Mouse (Mus musculus) liver, embryonic 15.5 days (tissue): Measurements from ENCODE around the gene Skil. TPM values are rescaled to one million over a fixed set of nuclear protein-coding genes. Genes with fewer than 3 reads are reported as not detected.

Source experiments
- ATAC-seq: fragments of 200-750 bp; cut with Nextera tagmentation; 2 replicates; pipeline ENCODE4 v1.8.0; 2017; ENCODE audit warnings: moderate number of reproducible peaks, mild to moderate bottlenecking, moderate library complexity; ENCODE audit not compliant: insufficient read depth
- H3K27ac ChIP-seq: fragments of 300-500 bp; sonication (generic); replicated peaks from 2 replicates; pipeline ENCODE4 v1.5.1; 2015; ENCODE audit warnings: mild to moderate bottlenecking, inconsistent platforms
- H3K27me3 ChIP-seq: fragments of 300-500 bp; sonication (generic); 2 replicates; pipeline ENCODE4 v1.6.1; 2015; ENCODE audit warnings: mild to moderate bottlenecking, inconsistent platforms
- H3K36me3 ChIP-seq: fragments of 300-500 bp; sonication (generic); replicated peaks from 2 replicates; pipeline ENCODE4 v1.6.1; 2015; ENCODE audit warnings: moderate library complexity, mild to moderate bottlenecking, inconsistent platforms
- H3K4me1 ChIP-seq: fragments of 300-500 bp; sonication (generic); replicated peaks from 2 replicates; pipeline ENCODE4 v1.6.1; 2015; ENCODE audit warnings: inconsistent platforms
- H3K4me2 ChIP-seq: fragments of 300-500 bp; sonication (generic); 2 replicates; pipeline ENCODE4 v1.6.1; 2015; ENCODE audit warnings: moderate library complexity, mild to moderate bottlenecking, inconsistent platforms
- H3K4me3 ChIP-seq: fragments of 300-500 bp; sonication (generic); replicated peaks from 2 replicates; pipeline ENCODE4 v1.5.1; 2015; ENCODE audit warnings: mild to moderate bottlenecking, inconsistent platforms
- H3K9ac ChIP-seq: fragments of 300-500 bp; sonication (generic); 2 replicates; pipeline ENCODE4 v1.6.1; 2015; ENCODE audit warnings: moderate library complexity, mild to moderate bottlenecking, inconsistent platforms
- H3K9me3 ChIP-seq: fragments of 300-500 bp; sonication (generic); replicated peaks from 2 replicates; pipeline ENCODE4 v1.6.1; 2016; ENCODE audit warnings: inconsistent platforms
- WGBS: fragments of 180-500 bp; shearing (Covaris S2); methylation state at CpG from one replicate; pipeline ENCODE4 v1.1.7; 2015; ENCODE audit warnings: mixed read lengths; ENCODE audit not compliant: insufficient replicate concordance; 5-methylcytosine and 5-hydroxymethylcytosine counted together
- polyA plus RNA-seq: library from polyadenylated mRNA; unstranded; fragments of >200 nt; fragmentation: Nextera tagmentation; extraction: Ambion mirVana; gene quantifications from 2 replicates; pipeline ENCODE4 v1.2.1, GENCODE M21; 2015

Gene Skil
- polyA plus RNA-seq, 1 experiment from 2014 or later: 4.3 TPM

GRCm38 (mm10) chr3:31061103-31061785 is 33.6 kb upstream of the Skil start:
- no peaks in the 10 kb centered on the region for H3K27me3 ChIP-seq
- no peaks in the 10 kb centered on the region for H3K36me3 ChIP-seq
- peaks cover 15% of the 10 kb centered on the region for H3K4me1 ChIP-seq
- H3K9ac ChIP-seq: 0 out of 2 replicates have a peak overlapping the region, but pooled peaks have one; percentile 4
- H3K4me2 ChIP-seq: peak overlapping the region; percentile 57
- WGBS: 16% methylated on average over 20 of the region's 20 CpGs
- H3K27ac ChIP-seq: no peak overlapping the region
- H3K9me3 ChIP-seq: no peaks in the 10 kb centered on the region
- ATAC-seq: no peak
- H3K4me3 ChIP-seq: peak overlapping the region; percentile 28

GRCm38 (mm10) chr3:31061786-31062120 is 33.1 kb upstream of the Skil start:
- Histone ChIP-seq H3K9ac (0 out of 2 replicates have a peak overlapping the region, but pooled peaks have one; percentile 4), H3K27me3 (no peaks in the 10 kb centered on the region), H3K9me3 (no peaks in the 10 kb centered on the region), H3K27ac (no peak overlapping the region), H3K4me2 (peak overlapping the region; percentile 57), H3K4me3 (peak overlapping the region; percentile 28), H3K4me1 (peaks cover 12% of the 10 kb centered on the region), H3K36me3 (no peaks in the 10 kb centered on the region)
- 30% methylated on average over 4 of the region's 4 CpGs for WGBS
- ATAC-seq: no peak

GRCm38 (mm10) chr3:31062325-31062724 is 32.5 kb upstream of the Skil start:
- WGBS: 74% methylated on average over 7 of the region's 7 CpGs
- no peak overlapping the region for H3K4me2 ChIP-seq
- no peaks in the 10 kb centered on the region for H3K36me3 ChIP-seq
- H3K27ac ChIP-seq: no peak overlapping the region
- 0 out of 2 replicates have a peak, but pooled peaks cover 7% of the 10 kb centered on the region for H3K4me1 ChIP-seq
- H3K9ac ChIP-seq: no peak overlapping the region
- ATAC-seq: no peak
- H3K4me3 ChIP-seq: no peak overlapping the region
- no peaks in the 10 kb centered on the region for H3K27me3 ChIP-seq
- no peaks in the 10 kb centered on the region for H3K9me3 ChIP-seq

GRCm38 (mm10) chr3:31068482-31068881 is 26.4 kb upstream of the Skil start:
- ATAC-seq: no peak
- 65% methylated on average over 7 of the region's 7 CpGs for WGBS
- no peaks in the 10 kb centered on the region for H3K36me3 ChIP-seq

GRCm38 (mm10) chr3:31071804-31072203 is 23.1 kb upstream of the Skil start:
- Histone ChIP-seq H3K36me3 (no peaks in the 10 kb centered on the region), H3K4me3 (no peak overlapping the region), H3K9ac (no peak overlapping the region), H3K27ac (no peak overlapping the region), H3K9me3 (no peaks in the 10 kb centered on the region), H3K4me1 (peaks cover 8% of the 10 kb centered on the region; the same call in 1 of the 2 replicates), H3K27me3 (no peaks in the 10 kb centered on the region), H3K4me2 (no peak overlapping the region)
- ATAC-seq: no peak
- WGBS: 76% methylated on average over 14 of the region's 14 CpGs

More at GRCm38 (mm10) chr3:31068482-31068881, 26.4 kb upstream of the Skil start:
- Histone ChIP-seq H3K4me1 (no peaks in the 10 kb centered on the region), H3K4me2 (no peak overlapping the region), H3K27ac (no peak overlapping the region), H3K9me3 (no peaks in the 10 kb centered on the region), H3K9ac (no peak overlapping the region), H3K27me3 (no peaks in the 10 kb centered on the region), H3K4me3 (no peak overlapping the region)

- H3K4me3 ChIP-seq: no peak overlapping the region
- 32% methylated on average over 11 of the region's 11 CpGs for WGBS
- no peaks in the 10 kb centered on the region for H3K9me3 ChIP-seq
- H3K4me2 ChIP-seq: no peak overlapping the region
- no peak overlapping the region for H3K9ac ChIP-seq
- no peak overlapping the region for H3K27ac ChIP-seq
- H3K4me1 ChIP-seq: peaks cover 11% of the 10 kb centered on the region; the same call in 1 of the 2 replicates
- ATAC-seq: no peak
- H3K27me3 ChIP-seq: no peaks in the 10 kb centered on the region
- no peaks in the 10 kb centered on the region for H3K36me3 ChIP-seq
Observed at GRCm38 (mm10) chr3:31075808-31076207, 19.1 kb upstream of the Skil start.

GRCm38 (mm10) chr3:31077068-31077703 is 17.7 kb upstream of the Skil start:
- no peak overlapping the region for H3K9ac ChIP-seq
- no peaks in the 10 kb centered on the region for H3K9me3 ChIP-seq
- no peaks in the 10 kb centered on the region for H3K36me3 ChIP-seq
- H3K4me1 ChIP-seq: peaks cover 14% of the 10 kb centered on the region; the same call in 1 of the 2 replicates
- 0 out of 2 replicates have a peak overlapping the region, but pooled peaks have one; percentile 8 for H3K27ac ChIP-seq
- 0 out of 2 replicates have a peak overlapping the region, but pooled peaks have one; percentile 2 for H3K4me2 ChIP-seq
- ATAC-seq: no peak
- no peaks in the 10 kb centered on the region for H3K27me3 ChIP-seq
- WGBS: 59% methylated on average over 6 of the region's 6 CpGs
- no peak overlapping the region for H3K4me3 ChIP-seq

GRCm38 (mm10) chr3:31079450-31079849 is 15.4 kb upstream of the Skil start:
- no peak overlapping the region for H3K27ac ChIP-seq
- H3K4me3 ChIP-seq: no peak overlapping the region
- no peaks in the 10 kb centered on the region for H3K27me3 ChIP-seq
- no peak overlapping the region for H3K9ac ChIP-seq
- ATAC-seq: peak; percentile 53
- H3K4me1 ChIP-seq: peaks cover 25% of the 10 kb centered on the region
- H3K36me3 ChIP-seq: no peaks in the 10 kb centered on the region
- no peak overlapping the region; the same call in 1 of the 2 replicates for H3K4me2 ChIP-seq
- no peaks in the 10 kb centered on the region for H3K9me3 ChIP-seq
- 69% methylated on average over 10 of the region's 10 CpGs for WGBS

- ATAC-seq: no peak
- no peaks in the 10 kb centered on the region for H3K36me3 ChIP-seq
- no peak overlapping the region for H3K27ac ChIP-seq
- H3K9me3 ChIP-seq: no peaks in the 10 kb centered on the region
- 65% methylated on average over 10 of the region's 10 CpGs for WGBS
- H3K4me1 ChIP-seq: peaks cover 26% of the 10 kb centered on the region
- no peak overlapping the region for H3K9ac ChIP-seq
- H3K27me3 ChIP-seq: no peaks in the 10 kb centered on the region
- no peak overlapping the region for H3K4me3 ChIP-seq
- H3K4me2 ChIP-seq: no peak overlapping the region
Observed at GRCm38 (mm10) chr3:31080791-31081502, 13.9 kb upstream of the Skil start.

GRCm38 (mm10) chr3:31082838-31083506 is 11.9 kb upstream of the Skil start:
- WGBS: 69% methylated on average over 12 of the region's 13 CpGs
- no peak overlapping the region for H3K4me3 ChIP-seq
- H3K4me1 ChIP-seq: peaks cover 20% of the 10 kb centered on the region
- no peak overlapping the region for H3K4me2 ChIP-seq
- H3K9ac ChIP-seq: no peak overlapping the region
- H3K9me3 ChIP-seq: no peaks in the 10 kb centered on the region
- no peak for ATAC-seq
- no peaks in the 10 kb centered on the region for H3K27me3 ChIP-seq
- no peaks in the 10 kb centered on the region for H3K36me3 ChIP-seq
- no peak overlapping the region for H3K27ac ChIP-seq
